Mouse (Mus musculus) ES-Bruce4 (cell line): ENCODE data around the gene Ncs1.

Experiments used
- CTCF ChIP-seq: IDR thresholded peaks from one replicate; pipeline ENCODE4 v1.8.1; 2011; ENCODE audit warnings: low read depth, low read length
- EP300 ChIP-seq: IDR thresholded peaks from 2 replicates; pipeline ENCODE4 v1.6.1; 2011; ENCODE audit warnings: low read depth, low read length; ENCODE audit not compliant: insufficient read depth
- POLR2A ChIP-seq: IDR thresholded peaks from one replicate; pipeline ENCODE4 v1.8.1; 2011; ENCODE audit warnings: low read length; ENCODE audit not compliant: insufficient read depth

- no peak for TF ChIP-seq POLR2A
- no peak for TF ChIP-seq CTCF
- TF ChIP-seq EP300, result no peak
These were observed 6.5 kb downstream of the Ncs1 start for GRCm38 (mm10) chr2:31252167-31252566.
